Mouse (Mus musculus): ENCODE results near the gene Mdk. TPM values are rescaled to one million over a fixed set of nuclear protein-coding genes. Genes with fewer than 3 reads are reported as not detected.

The Mdk gene
- polyA plus RNA-seq, 1 experiment, result 5.9 TPM

- Histone ChIP-seq H3K4me1 (ENCODE audit: control insufficient read depth, insufficient read depth, insufficient read length, low read length) (peaks cover 34% of the 10 kb centered on the region), H3K27ac (ENCODE audit: insufficient read depth, low read depth, low read length) (no peak within 1 kb of the TSS)
These were observed 13.4 kb upstream of the Mdk start, which contains the start of gene Gm9821 for GRCm38 (mm10) chr2:91945483-91945882. Gm9821 (plus strand) TSS chr2:91945703.

DNA sequence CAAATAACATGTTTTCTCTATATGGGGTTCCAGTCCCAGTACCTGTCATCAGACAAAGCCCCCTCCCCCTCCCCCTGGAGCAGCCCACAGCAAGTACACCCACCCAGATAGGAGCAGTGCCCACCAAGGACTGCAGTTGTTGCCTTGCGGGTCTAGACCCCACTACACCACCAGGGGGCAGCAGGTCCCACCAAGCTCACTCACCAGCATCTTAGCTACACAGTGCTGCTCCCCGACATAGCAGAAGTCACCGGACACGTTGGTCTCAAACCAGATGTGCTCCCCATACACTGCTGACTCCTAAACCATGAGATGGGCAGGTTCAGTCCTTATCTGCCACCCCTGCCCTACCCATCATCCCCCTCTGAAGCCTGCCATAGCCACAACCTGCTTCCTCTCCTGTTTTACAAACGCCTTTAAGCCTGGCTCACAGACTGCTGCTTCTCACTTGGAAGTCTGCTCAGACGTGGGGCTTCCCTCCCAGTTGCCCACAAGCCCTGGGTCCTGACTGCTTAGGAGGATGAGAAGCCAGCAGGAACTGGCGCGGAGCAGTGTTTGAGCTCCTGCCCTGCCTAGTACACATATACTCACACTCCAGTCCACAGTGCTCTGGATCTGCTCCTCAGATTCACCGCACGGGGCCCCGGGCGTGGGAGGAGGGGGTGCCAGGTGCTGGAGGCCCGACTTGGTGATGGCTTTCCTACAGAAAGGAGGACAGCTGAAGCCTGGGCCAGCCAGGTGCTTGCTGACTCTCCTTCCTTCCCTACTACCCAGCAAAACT lies 12.3 kb upstream of the Mdk start:
- no peaks in the 10 kb centered on the region for H3K27me3 ChIP-seq (ENCODE audit: control insufficient read depth, insufficient read depth, low read length)
- H3K36me3 ChIP-seq (ENCODE audit: control insufficient read depth, insufficient read depth, low read length), result peaks cover 35% of the 10 kb centered on the region
- H3K4me3 ChIP-seq (ENCODE audit: low read depth, low read length), result no peak overlapping the region
- TF ChIP-seq POLR2A (IDR thresholded peaks at IDR 0.05; ENCODE audit: low read depth, low read length), result no peak
- peak; percentile 91 for TF ChIP-seq CTCF (IDR thresholded peaks at IDR 0.05; ENCODE audit: extremely low read depth, insufficient read length, insufficient replicate concordance, low read depth, low read length)
- no peak overlapping the region for H3K27ac ChIP-seq (ENCODE audit: insufficient read depth, low read depth, low read length)
- peaks cover 28% of the 10 kb centered on the region for H3K4me1 ChIP-seq (ENCODE audit: control insufficient read depth, insufficient read depth, insufficient read length, low read length)
- 50% methylated on average over 13 of the region's 13 CpGs for WGBS

More at GRCm38 (mm10) chr2:91945483-91945882, 13.4 kb upstream of the Mdk start, which contains the start of gene Gm9821:
- Histone ChIP-seq H3K27me3 (ENCODE audit: control insufficient read depth, insufficient read depth, low read length) (no peaks in the 10 kb centered on the region), H3K36me3 (ENCODE audit: control insufficient read depth, insufficient read depth, low read length) (peaks cover 25% of the 10 kb centered on the region), H3K4me3 (ENCODE audit: low read depth, low read length) (no peak within 1 kb of the TSS)
- TF ChIP-seq POLR2A (IDR thresholded peaks at IDR 0.05; ENCODE audit: low read depth, low read length) (no peak), CTCF (IDR thresholded peaks at IDR 0.05; ENCODE audit: extremely low read depth, insufficient read length, insufficient replicate concordance, low read depth, low read length) (no peak)
- WGBS, result 92% methylated on average over 18 of the region's 18 CpGs

DNA sequence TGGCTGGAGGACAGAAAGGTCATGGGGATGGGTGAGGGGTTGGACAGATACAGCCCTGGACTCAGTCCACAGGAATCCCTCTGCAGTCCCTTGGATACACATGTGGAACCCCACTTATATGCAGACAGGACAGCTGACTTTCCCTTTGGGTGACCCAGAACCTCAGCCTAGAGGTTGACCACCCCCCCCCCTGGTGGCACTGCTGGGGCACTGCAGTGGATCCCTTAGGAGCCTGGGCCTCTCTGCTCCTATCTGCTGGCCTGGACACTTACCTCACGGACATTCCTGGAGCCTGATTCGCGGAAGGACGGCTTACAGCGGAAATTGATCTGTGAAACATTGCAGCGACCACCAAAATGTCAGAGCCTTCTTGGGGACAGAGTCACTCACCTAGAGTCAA lies 10.3 kb upstream of the Mdk start:
- Histone ChIP-seq H3K4me3 (ENCODE audit: low read depth, low read length) (no peak overlapping the region), H3K36me3 (ENCODE audit: control insufficient read depth, insufficient read depth, low read length) (peaks cover 55% of the 10 kb centered on the region), H3K4me1 (ENCODE audit: control insufficient read depth, insufficient read depth, insufficient read length, low read length) (peaks cover 13% of the 10 kb centered on the region), H3K27me3 (ENCODE audit: control insufficient read depth, insufficient read depth, low read length) (no peaks in the 10 kb centered on the region), H3K27ac (ENCODE audit: insufficient read depth, low read depth, low read length) (no peak overlapping the region)
- 75% methylated on average over 6 of the region's 6 CpGs for WGBS
- TF ChIP-seq CTCF (IDR thresholded peaks at IDR 0.05; ENCODE audit: extremely low read depth, insufficient read length, insufficient replicate concordance, low read depth, low read length) (peak; percentile 42; the same call in 1 of the 2 replicates), POLR2A (IDR thresholded peaks at IDR 0.05; ENCODE audit: low read depth, low read length) (no peak)

- peaks cover 78% of the 10 kb centered on the region for H3K36me3 ChIP-seq (ENCODE audit: control insufficient read depth, insufficient read depth, low read length)
- 72% methylated on average over 15 of the region's 15 CpGs for WGBS
These were observed 7.3 kb upstream of the Mdk start for GRCm38 (mm10) chr2:91939303-91939935.

GRCm38 (mm10) chr2:91936154-91936553 lies 4.1 kb upstream of the Mdk start:
- no peak overlapping the region for H3K4me3 ChIP-seq (ENCODE audit: low read depth, low read length)
- H3K27me3 ChIP-seq (ENCODE audit: control insufficient read depth, insufficient read depth, low read length), result no peaks in the 10 kb centered on the region
- H3K36me3 ChIP-seq (ENCODE audit: control insufficient read depth, insufficient read depth, low read length), result peaks cover 83% of the 10 kb centered on the region
- H3K4me1 ChIP-seq (ENCODE audit: control insufficient read depth, insufficient read depth, insufficient read length, low read length), result peaks cover 26% of the 10 kb centered on the region
- no peak overlapping the region for H3K27ac ChIP-seq (ENCODE audit: insufficient read depth, low read depth, low read length)
- 94% methylated on average over 7 of the region's 7 CpGs for WGBS
- TF ChIP-seq CTCF (IDR thresholded peaks at IDR 0.05; ENCODE audit: extremely low read depth, insufficient read length, insufficient replicate concordance, low read depth, low read length) (no peak), POLR2A (IDR thresholded peaks at IDR 0.05; ENCODE audit: low read depth, low read length) (no peak)

More at GRCm38 (mm10) chr2:91939303-91939935, 7.3 kb upstream of the Mdk start:
- H3K27ac ChIP-seq (ENCODE audit: insufficient read depth, low read depth, low read length), result peak overlapping the region; percentile 72
- H3K4me1 ChIP-seq (ENCODE audit: control insufficient read depth, insufficient read depth, insufficient read length, low read length), result peaks cover 10% of the 10 kb centered on the region; the same call in 1 of the 2 replicates
- no peaks in the 10 kb centered on the region for H3K27me3 ChIP-seq (ENCODE audit: control insufficient read depth, insufficient read depth, low read length)
- H3K4me3 ChIP-seq (ENCODE audit: low read depth, low read length), result no peak overlapping the region
- TF ChIP-seq CTCF (IDR thresholded peaks at IDR 0.05; ENCODE audit: extremely low read depth, insufficient read length, insufficient replicate concordance, low read depth, low read length) (no peak), POLR2A (IDR thresholded peaks at IDR 0.05; ENCODE audit: low read depth, low read length) (no peak)

- 75% methylated on average over 9 of the region's 9 CpGs for WGBS
- Histone ChIP-seq H3K4me3 (ENCODE audit: low read depth, low read length) (no peak overlapping the region), H3K27ac (ENCODE audit: insufficient read depth, low read depth, low read length) (no peak overlapping the region), H3K4me1 (ENCODE audit: control insufficient read depth, insufficient read depth, insufficient read length, low read length) (peaks cover 37% of the 10 kb centered on the region), H3K27me3 (ENCODE audit: control insufficient read depth, insufficient read depth, low read length) (no peaks in the 10 kb centered on the region), H3K36me3 (ENCODE audit: control insufficient read depth, insufficient read depth, low read length) (peaks cover 74% of the 10 kb centered on the region)
- TF ChIP-seq POLR2A (IDR thresholded peaks at IDR 0.05; ENCODE audit: low read depth, low read length), result no peak
- TF ChIP-seq CTCF (IDR thresholded peaks at IDR 0.05; ENCODE audit: extremely low read depth, insufficient read length, insufficient replicate concordance, low read depth, low read length), result no peak
These were observed 2.9 kb upstream of the Mdk start for GRCm38 (mm10) chr2:91934826-91935525.

Measured in small intestine, adult 2 months (tissue).